Mouse (Mus musculus) cortical plate, adult 2 months (tissue): Measurements from ENCODE around the gene Gm20671.

Experiments used
- CTCF ChIP-seq: fragments of 200-500 bp; IDR thresholded peaks from 2 replicates; pipeline ENCODE4 v1.5.1; 2011; ENCODE audit warnings: mild to moderate bottlenecking, control low read depth, low read length; ENCODE audit not compliant: insufficient read depth; ENCODE audit errors: extremely low read depth
- POLR2A ChIP-seq: fragments of 200-500 bp; IDR thresholded peaks from 2 replicates; pipeline ENCODE4 v1.6.1; 2011; ENCODE audit warnings: mild to moderate bottlenecking, low read length, control low read depth; ENCODE audit not compliant: insufficient read depth; ENCODE audit errors: extremely low read depth

- TF ChIP-seq POLR2A (no peak), CTCF (no peak)
These were observed 102.9 kb downstream of the Gm20671 start for GRCm38 (mm10) chr5:32723981-32724380.
